Mouse (Mus musculus) embryonic facial prominence, embryonic 15.5 days (tissue): ENCODE results near the gene Clic1. TPM values are rescaled to one million over a fixed set of nuclear protein-coding genes. Genes with fewer than 3 reads are reported as not detected.

Experiments
- ATAC-seq: fragments of 200-750 bp; cut with Nextera tagmentation; 2 replicates; pipeline ENCODE4 v1.8.0; 2017; ENCODE audit warnings: low read depth, moderate TSS enrichment; ENCODE audit not compliant: insufficient number of reproducible peaks, low FRiP score, low TSS enrichment
- H3K27ac ChIP-seq: fragments of 300-500 bp; sonication (generic); replicated peaks from 2 replicates; pipeline ENCODE4 v1.5.1; 2015; ENCODE audit warnings: mild to moderate bottlenecking, inconsistent platforms
- H3K27me3 ChIP-seq: fragments of 300-500 bp; sonication (generic); 2 replicates; pipeline ENCODE4 v1.6.1; 2015; ENCODE audit warnings: inconsistent platforms
- H3K36me3 ChIP-seq: fragments of 300-500 bp; sonication (generic); 2 replicates; pipeline ENCODE4 v1.6.1; 2015; ENCODE audit warnings: mild to moderate bottlenecking, inconsistent platforms
- H3K4me1 ChIP-seq: fragments of 300-500 bp; sonication (generic); 2 replicates; pipeline ENCODE4 v1.6.1; 2015; ENCODE audit warnings: inconsistent platforms
- H3K4me2 ChIP-seq: fragments of 300-500 bp; sonication (generic); replicated peaks from 2 replicates; pipeline ENCODE4 v1.6.1; 2015; ENCODE audit warnings: mild to moderate bottlenecking, inconsistent platforms
- H3K4me3 ChIP-seq: fragments of 300-500 bp; sonication (generic); replicated peaks from 2 replicates; pipeline ENCODE4 v1.5.1; 2015; ENCODE audit warnings: mild to moderate bottlenecking, inconsistent platforms
- H3K9ac ChIP-seq: fragments of 300-500 bp; sonication (generic); 2 replicates; pipeline ENCODE4 v1.6.1; 2015; ENCODE audit warnings: inconsistent platforms
- H3K9me3 ChIP-seq: fragments of 300-500 bp; sonication (generic); replicated peaks from 2 replicates; pipeline ENCODE4 v1.6.1; 2016; ENCODE audit warnings: inconsistent platforms
- WGBS: fragments of 180-500 bp; shearing (Covaris S2); methylation state at CpG from one replicate; pipeline ENCODE4 v1.1.7; 2015; 5-methylcytosine and 5-hydroxymethylcytosine counted together
- polyA plus RNA-seq: library from polyadenylated mRNA; unstranded; fragments of >200 nt; fragmentation: Nextera tagmentation; extraction: Ambion mirVana; gene quantifications from 2 replicates; pipeline ENCODE4 v1.2.1, GENCODE M21; 2015

The Clic1 gene
- polyA plus RNA-seq, 1 experiment from 2014 or later = 324 TPM

DNA sequence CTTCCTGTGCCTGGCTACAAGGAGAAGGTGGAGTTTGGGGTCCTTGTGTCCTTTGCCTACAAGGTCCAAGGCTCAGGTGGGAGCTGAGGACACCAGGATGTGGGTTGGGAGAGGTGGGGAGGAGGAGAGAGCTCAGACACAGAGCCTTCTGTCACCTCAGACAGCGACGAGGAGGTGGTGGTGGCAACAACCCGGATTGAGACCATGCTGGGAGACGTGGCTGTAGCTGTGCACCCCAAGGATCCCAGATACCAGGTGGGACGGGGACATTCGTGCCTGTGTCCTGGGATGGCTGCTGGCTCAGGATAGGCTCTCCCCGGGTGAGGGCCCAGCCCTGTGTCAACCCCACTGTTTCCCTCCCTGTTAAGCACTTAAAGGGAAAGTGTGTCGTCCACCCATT, 38.3 kb upstream of the Clic1 start:
- no peak for ATAC-seq
- WGBS = 90% methylated on average over 8 of the region's 8 CpGs
- no peaks in the 10 kb centered on the region for H3K9me3 ChIP-seq
- no peak overlapping the region for H3K4me2 ChIP-seq
- no peak overlapping the region for H3K27ac ChIP-seq
- H3K9ac ChIP-seq = no peak overlapping the region
- H3K4me3 ChIP-seq = no peak overlapping the region
- H3K27me3 ChIP-seq = no peaks in the 10 kb centered on the region
- H3K36me3 ChIP-seq = peaks cover 99% of the 10 kb centered on the region
- H3K4me1 ChIP-seq = peaks cover 7% of the 10 kb centered on the region

DNA sequence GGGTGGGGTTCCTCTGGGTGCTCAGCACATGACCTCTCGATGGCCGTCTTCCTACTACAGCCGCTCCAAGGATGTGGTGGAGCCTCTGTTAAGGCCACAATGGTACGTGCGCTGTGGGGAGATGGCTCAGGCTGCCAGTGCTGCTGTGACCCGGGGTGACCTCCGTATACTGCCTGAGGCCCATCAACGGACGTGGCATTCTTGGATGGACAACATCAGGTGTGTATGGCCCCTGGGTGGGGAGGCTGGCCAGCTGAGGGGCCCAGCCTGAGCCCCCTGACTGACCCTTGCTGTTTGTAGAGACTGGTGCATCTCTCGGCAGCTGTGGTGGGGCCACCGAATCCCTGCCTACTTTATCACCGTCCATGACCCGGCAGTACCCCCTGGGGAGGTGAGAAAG, 37.3 kb upstream of the Clic1 start:
- ATAC-seq = no peak

DNA sequence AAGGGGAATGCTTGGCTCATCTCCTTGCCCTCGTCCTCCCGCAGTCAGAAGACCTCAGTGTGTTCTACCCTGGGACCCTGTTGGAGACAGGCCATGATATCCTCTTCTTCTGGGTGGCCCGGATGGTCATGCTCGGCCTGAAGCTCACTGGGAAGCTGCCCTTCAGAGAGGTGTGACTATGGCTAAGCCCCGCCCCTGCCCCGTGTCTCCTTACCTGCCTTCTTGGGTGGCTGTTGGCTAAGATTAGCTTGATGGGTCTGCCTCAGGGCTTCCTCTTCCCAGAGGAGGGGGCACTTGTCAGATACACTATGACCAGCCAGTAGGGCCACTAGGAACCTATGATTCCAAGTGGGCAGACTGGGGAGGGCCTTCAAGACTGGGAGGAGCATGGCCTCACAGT, 36.5 kb upstream of the Clic1 start:
- 78% methylated on average over 6 of the region's 6 CpGs for WGBS

More for the DNA sequence above, 37.3 kb upstream of the Clic1 start:
- H3K9ac ChIP-seq = no peak overlapping the region
- 85% methylated on average over 13 of the region's 13 CpGs for WGBS
- peaks cover 94% of the 10 kb centered on the region for H3K36me3 ChIP-seq
- H3K27ac ChIP-seq = no peak overlapping the region
- no peak overlapping the region for H3K4me2 ChIP-seq
- H3K4me1 ChIP-seq = peaks cover 12% of the 10 kb centered on the region
- no peaks in the 10 kb centered on the region for H3K9me3 ChIP-seq
- no peak overlapping the region for H3K4me3 ChIP-seq
- H3K27me3 ChIP-seq = no peaks in the 10 kb centered on the region

DNA sequence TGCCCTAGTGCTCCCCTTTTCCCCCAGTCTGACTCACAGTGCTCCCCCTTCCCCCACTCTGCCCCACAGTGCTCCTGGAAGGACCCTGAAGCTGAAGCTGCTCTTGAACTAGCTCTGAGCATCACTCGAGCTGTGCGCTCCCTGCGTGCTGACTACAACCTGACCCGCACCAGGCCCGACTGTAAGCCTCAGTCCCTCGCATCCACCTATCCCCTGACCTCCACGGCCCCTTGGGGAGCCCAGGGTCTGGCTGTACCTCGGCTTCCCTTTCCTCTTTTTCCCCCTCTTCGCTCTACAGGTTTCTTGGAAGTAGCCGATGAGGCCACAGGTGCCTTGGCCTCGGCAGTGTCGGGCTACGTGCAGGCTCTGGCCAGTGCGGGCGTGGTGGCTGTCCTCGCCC, 34.5 kb upstream of the Clic1 start:
- H3K9ac ChIP-seq = no peak overlapping the region
- no peak overlapping the region for H3K27ac ChIP-seq
- H3K4me2 ChIP-seq = no peak overlapping the region
- H3K9me3 ChIP-seq = no peaks in the 10 kb centered on the region
- peaks cover 66% of the 10 kb centered on the region for H3K36me3 ChIP-seq
- H3K27me3 ChIP-seq = no peaks in the 10 kb centered on the region
- peaks cover 12% of the 10 kb centered on the region for H3K4me1 ChIP-seq
- WGBS = 94% methylated on average over 16 of the region's 16 CpGs
- H3K4me3 ChIP-seq = no peak overlapping the region
- no peak for ATAC-seq

More for the DNA sequence above, 36.5 kb upstream of the Clic1 start:
- ATAC-seq = no peak
- no peak overlapping the region for H3K4me2 ChIP-seq
- peaks cover 12% of the 10 kb centered on the region for H3K4me1 ChIP-seq
- H3K27me3 ChIP-seq = no peaks in the 10 kb centered on the region
- H3K36me3 ChIP-seq = peaks cover 86% of the 10 kb centered on the region
- no peak overlapping the region for H3K9ac ChIP-seq
- no peaks in the 10 kb centered on the region for H3K9me3 ChIP-seq
- no peak overlapping the region for H3K27ac ChIP-seq
- H3K4me3 ChIP-seq = no peak overlapping the region

DNA sequence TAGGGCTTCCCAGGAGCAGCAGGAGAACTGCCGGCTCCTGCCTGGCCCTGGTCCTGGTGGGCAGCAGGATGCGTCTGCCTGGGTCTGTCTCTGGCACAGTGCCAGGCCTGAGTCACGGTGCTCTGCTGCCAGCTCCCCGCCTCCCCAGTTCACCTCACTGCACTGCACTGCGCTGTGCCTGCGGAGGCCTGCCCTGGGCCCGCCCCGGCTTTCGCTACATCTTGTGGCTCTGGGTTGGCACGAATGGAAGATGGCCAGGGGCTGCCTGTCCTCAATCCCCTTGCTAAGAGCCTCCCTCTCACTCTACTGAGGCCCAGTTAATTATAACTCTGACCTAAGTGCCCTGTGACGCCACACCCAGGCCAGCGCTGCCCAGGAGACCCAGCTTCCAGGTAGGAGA, 33.4 kb upstream of the Clic1 start, which contains the start of gene Vwa7:
Gene Vwa7, plus strand, starts transcription at position 204 of the 400 bp plus-strand sequence.
- Histone ChIP-seq H3K36me3 (peaks cover 55% of the 10 kb centered on the region), H3K9ac (no peak within 1 kb of the TSS), H3K27ac (no peak within 1 kb of the TSS), H3K9me3 (no peaks in the 10 kb centered on the region), H3K4me2 (no peak within 1 kb of the TSS), H3K4me1 (peaks cover 17% of the 10 kb centered on the region), H3K27me3 (no peaks in the 10 kb centered on the region), H3K4me3 (no peak within 1 kb of the TSS)
- 52% methylated on average over 12 of the region's 12 CpGs for WGBS
- no peak for ATAC-seq

DNA sequence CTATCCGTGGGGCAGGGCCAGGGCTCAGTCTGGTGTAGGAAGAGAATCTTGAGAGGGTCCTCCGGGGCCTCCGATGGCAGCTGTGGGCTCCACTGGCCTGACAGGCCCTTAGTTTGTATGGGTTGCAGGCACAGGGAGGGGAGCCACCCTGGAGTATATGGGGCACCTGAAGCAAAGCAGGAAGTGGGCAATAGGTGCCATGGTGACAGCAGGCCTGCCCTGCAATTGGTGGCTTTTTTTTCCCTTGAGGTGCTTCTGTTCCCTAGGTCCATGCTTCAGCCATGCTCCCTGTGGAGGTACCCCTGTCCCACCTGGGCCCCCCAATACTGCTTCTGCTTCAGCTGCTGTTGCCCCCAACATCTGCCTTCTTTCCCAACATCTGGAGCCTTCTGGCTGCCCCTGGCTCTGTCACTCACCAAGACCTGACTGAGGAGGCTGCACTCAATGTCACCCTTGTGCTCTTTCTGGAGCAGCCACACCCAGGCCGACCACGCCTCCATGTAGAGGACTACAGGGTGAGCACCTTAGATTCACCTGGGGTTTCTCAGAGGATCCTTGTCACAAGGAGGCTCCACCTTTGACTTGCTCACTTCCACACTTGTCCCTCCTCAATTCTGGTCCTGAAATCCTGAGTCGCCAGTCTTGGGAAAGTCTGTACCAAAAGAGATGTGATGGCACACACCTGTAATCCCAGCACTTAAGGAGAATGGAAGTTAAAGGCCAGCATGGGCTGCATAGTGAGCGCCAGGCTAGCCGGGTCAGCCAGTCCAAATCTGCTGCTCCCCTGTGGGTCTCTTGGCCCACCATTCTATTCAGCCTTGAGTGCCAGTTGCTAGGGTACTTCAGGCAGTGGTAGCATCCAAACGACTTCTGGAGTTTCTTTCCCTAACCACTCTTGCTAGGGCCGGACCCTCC, 32.7 kb upstream of the Clic1 start:
- Histone ChIP-seq H3K27me3 (no peaks in the 10 kb centered on the region), H3K36me3 (peaks cover 48% of the 10 kb centered on the region), H3K4me3 (no peak overlapping the region), H3K9me3 (no peaks in the 10 kb centered on the region), H3K9ac (no peak overlapping the region), H3K4me1 (peaks cover 20% of the 10 kb centered on the region), H3K27ac (no peak overlapping the region), H3K4me2 (no peak overlapping the region)
- WGBS = 76% methylated on average over 10 of the region's 10 CpGs
- ATAC-seq = no peak

DNA sequence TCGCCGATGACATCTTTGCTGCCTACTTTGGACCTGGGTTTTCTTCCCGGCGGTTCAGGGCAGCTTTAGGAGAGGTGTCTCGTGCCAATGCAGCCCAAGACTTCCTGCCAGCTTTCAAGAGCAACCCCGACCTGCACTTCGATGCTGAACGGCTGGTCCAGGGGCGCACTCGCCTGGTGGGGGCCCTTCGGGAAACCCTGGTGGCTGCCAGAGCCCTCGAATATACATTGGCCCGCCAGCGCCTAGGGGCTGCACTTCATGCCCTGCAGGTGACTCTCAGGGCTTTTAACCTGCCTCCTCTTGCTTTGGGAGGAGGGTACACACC, 32.1 kb upstream of the Clic1 start:
- Histone ChIP-seq H3K4me3 (no peak overlapping the region), H3K27ac (no peak overlapping the region), H3K9me3 (no peaks in the 10 kb centered on the region), H3K4me1 (peaks cover 20% of the 10 kb centered on the region), H3K4me2 (no peak overlapping the region), H3K9ac (no peak overlapping the region), H3K27me3 (no peaks in the 10 kb centered on the region), H3K36me3 (peaks cover 42% of the 10 kb centered on the region)
- no peak for ATAC-seq
- 67% methylated on average over 14 of the region's 14 CpGs for WGBS

DNA sequence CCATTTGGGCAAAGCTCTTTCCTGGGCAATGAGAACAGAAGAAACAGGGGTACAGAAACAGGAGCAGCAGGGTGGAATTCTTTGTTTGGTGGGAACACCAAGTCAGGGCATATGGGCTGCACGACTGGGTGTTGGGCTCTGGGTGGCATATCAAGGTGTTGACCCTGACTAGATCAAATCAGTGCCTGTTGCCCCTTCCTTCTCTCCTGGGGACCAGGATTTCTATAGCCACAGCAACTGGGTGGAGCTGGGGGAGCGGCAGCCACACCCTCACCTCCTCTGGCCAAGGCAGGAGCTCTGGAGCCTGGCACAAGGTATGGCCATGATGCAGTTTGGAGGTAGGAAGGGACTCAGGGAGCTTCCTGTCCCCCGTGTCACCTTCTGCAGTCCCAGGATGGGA, 31.6 kb upstream of the Clic1 start:
- Histone ChIP-seq H3K9ac (no peak overlapping the region), H3K4me3 (no peak overlapping the region), H3K4me2 (no peak overlapping the region), H3K4me1 (peaks cover 20% of the 10 kb centered on the region), H3K9me3 (no peaks in the 10 kb centered on the region), H3K27ac (no peak overlapping the region), H3K27me3 (no peaks in the 10 kb centered on the region), H3K36me3 (peaks cover 37% of the 10 kb centered on the region)
- WGBS = 63% methylated on average over 3 of the region's 3 CpGs
- ATAC-seq = no peak

DNA sequence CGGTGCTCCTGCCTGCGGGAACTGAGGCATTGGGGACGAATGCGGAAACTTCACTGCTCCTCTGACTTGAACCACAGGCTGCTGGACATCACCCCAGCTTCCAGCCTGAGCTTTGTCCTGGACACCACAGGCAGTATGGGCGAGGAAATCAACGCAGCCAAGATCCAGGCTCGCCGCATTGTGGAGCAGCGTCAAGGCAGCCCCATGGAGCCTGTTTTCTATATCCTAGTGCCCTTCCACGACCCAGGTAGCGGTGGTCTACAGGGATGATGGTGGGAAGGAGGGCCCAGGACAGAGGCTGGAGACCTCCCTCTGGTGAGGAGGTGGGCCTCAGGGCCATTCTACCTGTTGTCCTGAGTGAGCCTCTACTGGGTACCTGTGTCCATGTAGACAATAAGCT, 29.9 kb upstream of the Clic1 start:
- WGBS = 74% methylated on average over 11 of the region's 11 CpGs
- ATAC-seq = no peak
- peaks cover 26% of the 10 kb centered on the region for H3K4me1 ChIP-seq
- H3K27ac ChIP-seq = no peak overlapping the region
- H3K27me3 ChIP-seq = no peaks in the 10 kb centered on the region
- no peak overlapping the region for H3K4me3 ChIP-seq
- H3K4me2 ChIP-seq = no peak overlapping the region
- no peaks in the 10 kb centered on the region for H3K9me3 ChIP-seq
- H3K36me3 ChIP-seq = peaks cover 20% of the 10 kb centered on the region
- no peak overlapping the region for H3K9ac ChIP-seq

DNA sequence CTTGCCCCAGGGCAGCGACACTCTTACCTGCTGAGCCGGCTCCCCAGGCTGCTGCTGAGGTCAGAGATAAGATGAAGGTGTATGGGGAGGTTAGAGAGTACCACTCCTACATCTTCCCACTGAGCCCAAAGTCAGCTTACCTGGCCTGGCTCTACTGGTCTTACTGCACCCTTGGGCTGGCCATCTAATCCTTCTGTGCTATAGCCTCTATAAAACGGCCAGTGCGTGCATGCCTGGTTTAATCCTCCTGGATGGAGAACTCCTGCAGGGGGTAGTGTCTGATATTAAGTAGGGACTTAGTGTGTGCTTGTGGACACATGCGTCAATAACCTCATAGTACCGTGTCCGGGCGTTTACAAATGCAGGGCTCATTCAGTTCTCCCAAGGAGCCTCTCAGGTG, 29.2 kb upstream of the Clic1 start:
- H3K4me2 ChIP-seq = no peak overlapping the region
- H3K27me3 ChIP-seq = no peaks in the 10 kb centered on the region
- 80% methylated on average over 8 of the region's 8 CpGs for WGBS
- peaks cover 13% of the 10 kb centered on the region for H3K36me3 ChIP-seq
- H3K9me3 ChIP-seq = no peaks in the 10 kb centered on the region
- no peak overlapping the region for H3K27ac ChIP-seq
- no peak overlapping the region for H3K9ac ChIP-seq
- ATAC-seq = no peak
- H3K4me3 ChIP-seq = no peak overlapping the region
- H3K4me1 ChIP-seq = peaks cover 30% of the 10 kb centered on the region

DNA sequence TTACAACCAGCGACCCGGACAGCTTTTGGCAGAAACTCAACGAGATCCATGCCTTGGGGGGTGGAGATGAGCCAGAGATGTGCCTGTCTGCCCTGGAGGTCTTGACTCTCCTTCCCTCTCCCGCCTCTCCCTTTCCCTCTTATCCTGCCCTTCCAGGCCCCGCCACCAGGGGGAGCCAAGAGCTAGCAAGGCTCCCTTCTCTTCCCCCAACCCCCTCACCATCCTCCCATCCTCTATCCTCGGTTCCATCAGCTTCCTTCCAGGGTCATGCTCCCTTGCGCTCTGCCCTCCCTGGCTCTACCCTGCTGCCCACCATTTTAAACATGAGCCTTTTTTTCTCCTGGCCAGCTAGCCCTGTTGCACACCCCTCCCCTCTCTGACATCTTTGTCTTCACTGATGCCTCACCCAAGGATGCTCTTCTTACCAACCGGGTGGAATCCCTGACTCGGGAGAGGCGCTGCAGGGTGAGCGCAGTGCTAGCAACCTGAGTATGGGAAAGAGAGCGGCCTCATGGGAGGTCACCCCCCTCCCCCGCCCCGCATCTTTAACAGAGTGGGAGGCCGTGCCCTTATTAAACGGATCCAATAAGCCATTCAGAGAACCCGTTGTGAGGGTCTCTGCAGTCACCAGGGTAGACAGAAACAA, 28.5 kb upstream of the Clic1 start:
- ATAC-seq = peak; percentile 26; the same call in 1 of the 2 replicates
- Histone ChIP-seq H3K4me1 (peaks cover 32% of the 10 kb centered on the region), H3K36me3 (peaks cover 6% of the 10 kb centered on the region; the same call in 1 of the 2 replicates), H3K27ac (no peak overlapping the region), H3K4me2 (peak overlapping the region; percentile 28; the same call in 1 of the 2 replicates), H3K4me3 (0 out of 2 replicates have a peak overlapping the region, but pooled peaks have one; percentile 2), H3K9ac (no peak overlapping the region), H3K9me3 (no peaks in the 10 kb centered on the region), H3K27me3 (no peaks in the 10 kb centered on the region)
- 8% methylated on average over 17 of the region's 17 CpGs for WGBS
